Mouse (Mus musculus): ENCODE results near the gene Zdhhc6.

The Zdhhc6 gene

GRCm38 (mm10) chr19:55257656-55258375 is 58.0 kb downstream of the Zdhhc6 start:
- DNase-seq (ENCODE audit: low spot score): no peak

DNA sequence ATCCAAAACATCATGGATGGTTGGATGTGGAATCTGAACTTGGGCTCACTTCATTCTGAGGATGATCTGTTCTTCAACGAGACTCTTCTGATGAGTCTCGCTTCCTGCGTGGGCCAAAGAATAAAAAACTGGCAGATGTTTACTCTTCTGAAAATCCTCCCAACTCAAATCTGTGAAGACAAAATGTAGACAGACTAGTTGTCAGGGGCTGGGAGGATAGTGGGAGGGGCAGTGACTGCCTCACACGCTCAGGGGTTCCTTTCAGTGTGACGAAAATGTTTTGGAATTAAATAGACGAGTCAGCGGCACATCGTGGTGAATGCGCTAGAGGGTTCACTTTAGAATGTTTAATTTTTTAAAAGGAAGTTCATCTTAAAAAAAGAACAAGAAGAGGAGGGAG is 59.7 kb downstream of the Zdhhc6 start:
- DNase-seq (ENCODE audit: low spot score): no peak

DNA sequence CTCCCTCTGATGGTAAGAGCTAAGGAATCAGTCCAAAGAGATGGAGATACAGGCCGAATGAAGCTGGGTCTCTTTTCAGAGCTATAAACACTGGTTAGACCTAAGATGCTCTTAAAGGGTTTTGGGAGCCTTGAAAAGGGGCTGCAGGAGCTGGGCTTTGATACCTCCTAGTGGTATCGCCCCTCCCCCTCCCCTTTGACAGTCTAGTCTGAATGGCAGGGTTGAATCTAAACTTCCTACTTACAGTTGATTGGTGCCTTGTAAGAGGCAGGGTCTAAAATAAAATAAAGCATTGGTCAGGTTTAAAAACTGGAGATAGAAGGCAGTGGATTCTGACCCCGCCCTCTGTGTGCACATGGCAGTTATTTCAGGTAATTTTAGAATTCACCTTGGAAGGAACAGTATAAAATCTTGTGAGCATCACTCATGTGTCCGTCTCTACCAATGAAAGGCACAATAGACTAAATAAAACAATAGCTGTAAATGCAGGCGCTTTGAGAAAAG is 61.3 kb downstream of the Zdhhc6 start:
- DNase-seq (ENCODE audit: low spot score): no peak

- DNase-seq (ENCODE audit: low spot score): no peak
Observed at GRCm38 (mm10) chr19:55253570-55254441, 62.0 kb downstream of the Zdhhc6 start.

DNA sequence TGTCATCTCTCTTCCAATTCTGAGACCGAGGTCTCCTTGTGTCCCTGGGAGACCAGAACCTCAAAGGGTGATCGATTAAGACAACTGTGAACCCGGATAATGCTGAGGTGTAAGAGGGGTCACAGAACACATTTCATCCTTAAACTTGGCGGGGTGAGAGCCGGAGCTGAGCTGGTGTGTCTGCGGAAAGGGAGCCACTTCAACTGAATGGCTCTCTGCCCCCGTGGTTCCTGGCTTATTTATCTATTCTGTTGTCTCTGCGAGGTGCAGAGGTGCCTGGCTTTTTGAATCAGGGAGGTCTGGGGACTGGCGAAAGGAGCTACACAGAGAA is 62.6 kb downstream of the Zdhhc6 start:
- DNase-seq (ENCODE audit: low spot score): no peak

DNA sequence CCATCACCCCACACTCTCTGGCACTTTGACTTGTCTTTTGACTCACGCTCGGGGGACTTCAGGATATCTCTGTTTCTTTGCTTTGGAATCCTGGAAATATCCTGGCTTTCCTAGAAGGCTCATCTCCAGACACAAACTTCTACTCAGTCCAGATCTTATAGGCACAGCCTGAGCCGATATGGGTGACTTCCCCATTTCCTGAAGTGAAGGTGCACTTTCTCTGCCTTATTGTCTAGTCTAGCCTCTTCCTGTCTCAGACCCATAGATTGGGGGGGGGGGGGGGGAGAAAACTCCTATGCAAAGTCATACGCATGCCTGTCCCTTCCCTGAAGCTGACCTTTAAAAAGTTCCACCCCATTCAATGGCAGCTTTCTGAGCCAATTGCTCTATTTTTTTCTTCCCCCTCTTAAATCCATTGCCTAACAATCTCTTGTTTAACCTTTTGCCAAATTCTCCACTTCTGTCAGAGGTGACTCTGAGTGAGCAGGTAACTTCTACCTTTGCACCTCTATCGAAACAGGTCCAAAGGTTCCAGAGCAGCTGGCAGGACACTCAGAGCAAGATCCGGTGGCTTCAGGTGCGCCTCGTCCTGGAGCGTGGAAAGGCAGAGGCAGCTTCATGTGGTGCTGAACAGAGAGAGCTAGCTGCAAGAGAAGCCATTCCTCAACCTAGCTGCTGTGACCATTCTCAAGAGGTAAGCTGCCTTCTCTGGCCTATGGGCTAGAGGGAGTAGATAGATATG is 64.3 kb downstream of the Zdhhc6 start, which contains the start of gene Acsl5:
Gene Acsl5, plus strand, starts transcription at position 556 of the 742 bp plus-strand sequence.
- DNase-seq (ENCODE audit: low spot score): no peak

DNA sequence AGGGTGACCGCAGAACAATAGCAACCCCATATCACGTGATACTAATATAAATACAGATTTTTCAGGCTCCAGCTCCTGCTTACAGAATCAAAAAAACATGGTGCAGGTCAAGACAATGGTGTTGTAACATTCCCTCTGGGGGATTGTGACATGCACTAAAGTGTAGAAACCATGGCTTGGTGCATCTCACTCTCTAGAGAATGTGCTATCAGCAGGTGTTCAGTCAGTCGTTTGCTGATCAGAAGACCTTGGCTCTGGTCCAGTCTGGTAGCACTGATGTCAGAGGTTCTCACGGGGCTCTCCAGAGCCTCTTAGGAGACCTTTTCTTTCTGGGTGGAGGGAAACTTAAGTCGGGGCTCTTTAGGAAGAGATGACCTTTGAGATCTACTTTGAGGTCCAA is 65.4 kb downstream of the Zdhhc6 start:
- DNase-seq (ENCODE audit: low spot score): no peak

DNA sequence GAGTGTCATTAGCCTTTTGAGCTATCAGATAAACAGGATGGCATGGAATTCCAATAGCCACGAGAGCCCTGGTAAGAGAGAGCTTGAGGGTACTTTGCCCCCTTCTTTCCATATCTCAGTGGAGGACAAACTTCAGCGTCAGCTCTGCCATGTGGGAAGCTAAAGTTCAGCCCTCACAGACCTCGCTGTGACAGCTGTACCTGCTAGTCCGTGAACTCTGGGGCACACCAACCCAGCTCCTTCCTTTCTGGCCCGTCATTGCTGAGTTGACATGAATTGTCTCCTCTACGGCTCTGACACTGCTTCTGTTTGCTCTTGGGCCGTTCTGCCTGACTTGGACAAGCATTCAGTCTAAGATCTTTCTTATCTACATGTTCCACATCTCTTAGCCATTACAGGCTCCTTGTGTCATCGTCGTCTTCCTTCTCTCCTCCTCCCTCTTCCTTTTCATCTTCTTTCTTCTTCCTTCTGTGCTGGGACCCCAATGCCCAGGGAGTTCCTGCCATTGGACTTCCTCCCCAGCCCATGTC is 67.8 kb downstream of the Zdhhc6 start:
- DNase-seq (ENCODE audit: low spot score): no peak

- DNase-seq (ENCODE audit: low spot score): no peak
Observed at GRCm38 (mm10) chr19:55247563-55247962, 68.3 kb downstream of the Zdhhc6 start.

DNA sequence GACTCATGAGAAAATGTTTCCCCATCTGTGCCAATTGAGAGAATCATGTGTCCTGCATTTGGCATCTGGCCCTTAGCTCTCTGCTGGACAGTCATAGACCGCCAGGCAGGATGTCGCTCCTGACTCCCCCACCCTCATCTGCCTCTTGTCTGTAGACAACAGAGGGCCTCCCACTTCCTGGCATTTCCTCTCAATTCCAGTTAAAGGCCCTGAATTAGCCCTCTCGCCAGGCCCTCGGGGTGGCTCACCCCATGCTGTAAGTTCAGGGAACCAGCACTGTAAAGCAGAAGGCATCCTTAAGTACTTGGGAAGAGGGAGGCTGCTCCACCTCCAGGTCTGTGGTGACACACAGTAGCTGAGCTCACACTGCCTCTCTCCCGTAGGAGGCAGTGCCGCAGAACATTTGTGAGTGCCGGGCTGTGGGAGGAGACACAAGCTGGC is 71.0 kb downstream of the Zdhhc6 start:
- DNase-seq (ENCODE audit: low spot score): no peak

- DNase-seq (ENCODE audit: low spot score): no peak
Observed at GRCm38 (mm10) chr19:55241186-55241645, 74.6 kb downstream of the Zdhhc6 start, which contains the start of gene Gucy2g. Gene Gucy2g, minus strand, starts transcription at chr19:55241236.

DNA sequence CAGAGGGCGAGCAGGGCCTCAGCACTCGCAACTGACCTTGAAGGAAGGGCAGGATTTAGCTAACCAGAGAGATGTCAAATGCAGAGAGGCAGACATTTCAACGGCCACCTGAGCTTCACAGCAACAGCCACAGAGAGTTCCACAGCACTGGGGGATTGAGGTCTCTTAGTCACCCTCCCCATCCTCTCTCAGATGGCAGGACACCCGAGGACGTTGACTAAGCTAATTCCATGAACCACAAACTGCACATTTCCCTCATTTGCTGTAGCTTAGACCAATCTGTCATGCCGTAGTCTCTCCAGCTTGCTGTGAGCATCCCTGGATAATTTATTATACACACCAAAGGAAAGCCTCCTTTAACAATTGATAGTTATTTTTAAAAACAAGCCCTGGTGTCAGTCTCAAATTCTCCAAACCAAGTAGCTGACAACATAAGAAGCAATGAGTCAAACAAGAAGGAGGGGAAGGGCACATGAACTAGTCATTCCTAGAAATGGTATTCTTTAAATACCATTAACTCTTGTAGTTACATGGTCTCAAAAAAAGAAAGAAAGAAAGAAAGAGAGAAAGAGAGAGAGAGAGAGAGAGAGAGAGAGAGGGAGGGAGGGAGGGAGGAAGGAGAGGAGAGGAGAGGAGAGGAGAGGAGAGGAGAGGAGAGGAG is 75.9 kb downstream of the Zdhhc6 start:
- no peak for DNase-seq (ENCODE audit: low spot score)

GRCm38 (mm10) chr19:55236564-55236963 is 79.3 kb downstream of the Zdhhc6 start:
- no peak for DNase-seq (ENCODE audit: low spot score)

DNA sequence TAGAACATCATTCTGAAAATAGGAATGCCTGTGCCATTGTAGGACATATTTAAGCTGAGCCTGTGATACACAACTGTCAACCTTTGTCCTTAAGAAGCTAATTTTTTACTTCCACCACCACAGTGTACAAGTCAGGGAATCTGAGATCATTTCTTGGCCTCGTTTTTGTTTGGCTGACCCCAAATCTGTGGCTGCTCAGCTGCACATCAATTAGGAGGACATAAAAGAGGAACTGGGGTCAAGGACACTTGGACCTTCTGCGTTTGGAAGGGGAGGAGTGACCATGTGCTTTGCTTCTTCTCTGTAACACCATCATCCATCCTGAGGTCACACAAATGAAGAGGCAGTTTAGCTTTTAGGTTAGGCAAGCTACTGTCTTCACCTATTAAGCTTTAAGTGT is 79.8 kb downstream of the Zdhhc6 start:
- DNase-seq (ENCODE audit: low spot score): no peak

- no peak for DNase-seq (ENCODE audit: low spot score)
Observed at GRCm38 (mm10) chr19:55232136-55232535, 83.7 kb downstream of the Zdhhc6 start.

- no peak for DNase-seq (ENCODE audit: low spot score)
Observed at GRCm38 (mm10) chr19:55231081-55231480, 84.8 kb downstream of the Zdhhc6 start.

DNA sequence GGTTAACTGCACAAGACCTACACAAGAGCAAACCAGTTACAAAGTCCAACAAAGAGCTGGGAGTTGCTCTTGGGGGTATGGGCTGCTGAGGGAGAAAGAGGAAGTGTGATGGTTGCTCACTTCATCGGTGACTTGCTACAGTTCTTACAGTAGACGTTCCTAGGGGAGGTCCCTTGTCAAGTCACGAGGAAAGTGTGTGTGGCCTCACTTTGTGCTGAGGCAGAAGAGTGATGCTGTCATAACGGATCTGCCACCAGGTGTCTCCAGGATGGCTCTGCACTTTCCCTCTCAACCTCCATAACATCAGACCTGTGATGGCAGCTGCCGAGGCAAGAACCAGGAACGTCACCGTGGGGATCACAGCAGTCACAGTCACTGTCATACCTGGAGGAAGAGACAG is 88.7 kb downstream of the Zdhhc6 start:
- no peak for DNase-seq (ENCODE audit: low spot score)

DNA sequence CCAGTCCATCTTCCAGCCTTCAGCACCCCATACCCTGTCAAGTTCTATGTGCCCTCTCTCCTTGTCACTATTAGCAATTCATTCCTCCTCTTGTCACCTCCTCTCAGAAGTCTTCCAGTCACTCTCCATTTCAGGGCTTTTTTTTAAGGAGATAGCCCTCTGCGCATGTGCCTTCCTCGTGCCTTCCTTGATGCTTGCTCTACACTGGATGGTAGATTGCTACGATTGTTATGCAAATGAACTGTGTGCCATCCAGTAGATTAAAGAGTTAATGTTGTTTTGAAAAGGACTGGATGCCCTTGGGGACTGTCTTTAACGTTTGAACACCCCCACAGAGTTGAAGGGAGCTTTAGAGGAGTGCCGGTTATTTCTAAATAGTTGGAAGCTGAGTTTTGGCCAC is 89.2 kb downstream of the Zdhhc6 start:
- DNase-seq (ENCODE audit: low spot score): no peak

- no peak for DNase-seq (ENCODE audit: low spot score)
Observed at GRCm38 (mm10) chr19:55222268-55222667, 93.6 kb downstream of the Zdhhc6 start.
